Mouse (Mus musculus) erythroid progenitor cell, adult 5-6 weeks (primary cell): Measurements from ENCODE around the gene Atp1a4. TPM values are rescaled to one million over a fixed set of nuclear protein-coding genes. Genes with fewer than 3 reads are reported as not detected.

Source experiments
- total RNA-seq, 2 experiments: library from RNA; stranded (forward) in 1 of 2; stranded (reverse) in 1 of 2; fragments of 150-400 nt in 1 of 2; fragments of 186-747, 209-891 nt in 1 of 2; gene quantifications; 2 replicates each; pipeline versions ENCODE4 v1.2.3 to v1.2.4; 2015 to 2017; ENCODE audit warnings: low replicate concordance in 2 of 2

Atp1a4 gene
- total RNA-seq, 2 experiments from 2014 or later, result not detected

Other genes starting within 250 kb of the Atp1a4 start
- gene Vangl2, start 230.0 kb downstream of the Atp1a4 start, total RNA-seq (2015; ENCODE audit: low replicate concordance), result 0.84 and 1.1 TPM in 2 replicates
- 0.13 and 0.83 TPM in 2 replicates for gene Vangl2, start 230.0 kb downstream of the Atp1a4 start, total RNA-seq (2017; ENCODE audit: low replicate concordance)
- not detected in 2 replicates for gene Nhlh1, start 200.8 kb downstream of the Atp1a4 start, total RNA-seq (2015; ENCODE audit: low replicate concordance)
- gene Nhlh1, start 200.8 kb downstream of the Atp1a4 start, total RNA-seq (2017; ENCODE audit: low replicate concordance), result not detected in 2 replicates
- 44.9 and 67.4 TPM in 2 replicates for gene Copa, start 175.9 kb downstream of the Atp1a4 start, total RNA-seq (2015; ENCODE audit: low replicate concordance)
- gene Copa, start 175.9 kb downstream of the Atp1a4 start, total RNA-seq (2017; ENCODE audit: low replicate concordance), result 41.3 and 47.1 TPM in 2 replicates
- 43.2 and 52.0 TPM in 2 replicates for gene Ncstn, start 175.6 kb downstream of the Atp1a4 start, total RNA-seq (2015; ENCODE audit: low replicate concordance)
- gene Ncstn, start 175.6 kb downstream of the Atp1a4 start, total RNA-seq (2017; ENCODE audit: low replicate concordance), result 14.7 and 16.4 TPM in 2 replicates
- 14.7 and 15.1 TPM in 2 replicates for gene Pex19, start 131.7 kb downstream of the Atp1a4 start, total RNA-seq (2015; ENCODE audit: low replicate concordance)
- gene Pex19, start 131.7 kb downstream of the Atp1a4 start, total RNA-seq (2017; ENCODE audit: low replicate concordance), result 15.4 and 21.5 TPM in 2 replicates
- gene Dcaf8, start 110.3 kb downstream of the Atp1a4 start, total RNA-seq (2015; ENCODE audit: low replicate concordance), result 77.5 TPM in 2 replicates
- gene Dcaf8, start 110.3 kb downstream of the Atp1a4 start, total RNA-seq (2017; ENCODE audit: low replicate concordance), result 141 and 176 TPM in 2 replicates
- 5.4 and 12.2 TPM in 2 replicates for gene Pea15a, start 51.6 kb downstream of the Atp1a4 start, total RNA-seq (2015; ENCODE audit: low replicate concordance)
- gene Pea15a, start 51.6 kb downstream of the Atp1a4 start, total RNA-seq (2017; ENCODE audit: low replicate concordance), result 3.3 and 6.0 TPM in 2 replicates
- gene Casq1, start 38.5 kb downstream of the Atp1a4 start, total RNA-seq (2015; ENCODE audit: low replicate concordance), result not detected in 2 replicates
- gene Casq1, start 38.5 kb downstream of the Atp1a4 start, total RNA-seq (2017; ENCODE audit: low replicate concordance), result not detected in 2 replicates
- 14.4 and 15.1 TPM in 2 replicates for gene Igsf8, start 3.2 kb upstream of the Atp1a4 start, total RNA-seq (2015; ENCODE audit: low replicate concordance)
- gene Igsf8, start 3.2 kb upstream of the Atp1a4 start, total RNA-seq (2017; ENCODE audit: low replicate concordance), result 3.1 and 3.3 TPM in 2 replicates
- not detected in 2 replicates for gene Atp1a2, start 39.6 kb upstream of the Atp1a4 start, total RNA-seq (2015; ENCODE audit: low replicate concordance)
- gene Atp1a2, start 39.6 kb upstream of the Atp1a4 start, total RNA-seq (2017; ENCODE audit: low replicate concordance), result not detected in 2 replicates
- gene Kcnj9, start 70.9 kb upstream of the Atp1a4 start, total RNA-seq (2015; ENCODE audit: low replicate concordance), result not detected in 2 replicates
- gene Kcnj9, start 70.9 kb upstream of the Atp1a4 start, total RNA-seq (2017; ENCODE audit: low replicate concordance), result 2.5 TPM in 1 of 2 replicates, not detected in the other
- 8.8 and 13.0 TPM in 2 replicates for gene Kcnj10, start 82.8 kb upstream of the Atp1a4 start, total RNA-seq (2015; ENCODE audit: low replicate concordance)
- gene Kcnj10, start 82.8 kb upstream of the Atp1a4 start, total RNA-seq (2017; ENCODE audit: low replicate concordance), result 1.5 and 1.9 TPM in 2 replicates
- 10.9 and 11.9 TPM in 2 replicates for gene Pigm, start 118.1 kb upstream of the Atp1a4 start, total RNA-seq (2015; ENCODE audit: low replicate concordance)
- 8.7 and 13.2 TPM in 2 replicates for gene Pigm, start 118.1 kb upstream of the Atp1a4 start, total RNA-seq (2017; ENCODE audit: low replicate concordance)
- 1.1 TPM in 1 of 2 replicates, not detected in the other for gene Slamf9, start 216.9 kb upstream of the Atp1a4 start, total RNA-seq (2015; ENCODE audit: low replicate concordance)
- gene Slamf9, start 216.9 kb upstream of the Atp1a4 start, total RNA-seq (2017; ENCODE audit: low replicate concordance), result 0.90 and 2.7 TPM in 2 replicates
- gene Igsf9, start 223.4 kb upstream of the Atp1a4 start, total RNA-seq (2015; ENCODE audit: low replicate concordance), result not detected in 2 replicates
- gene Igsf9, start 223.4 kb upstream of the Atp1a4 start, total RNA-seq (2017; ENCODE audit: low replicate concordance), result 2.4 TPM in 1 of 2 replicates, not detected in the other
- gene Tagln2, start 241.6 kb upstream of the Atp1a4 start, total RNA-seq (2015; ENCODE audit: low replicate concordance), result 95.6 and 112 TPM in 2 replicates
- gene Tagln2, start 241.6 kb upstream of the Atp1a4 start, total RNA-seq (2017; ENCODE audit: low replicate concordance), result 21.1 and 56.0 TPM in 2 replicates